Mouse (Mus musculus) layer of hippocampus, postnatal 10 days (tissue): ENCODE data around the gene Suz12. TPM values are rescaled to one million over a fixed set of nuclear protein-coding genes. Genes with fewer than 3 reads are reported as not detected.

Source experiments
- DNase-seq, 2 experiments: peaks; one replicate each; pipeline ENCODE4 v3.0.0; 2021; ENCODE audit warnings: low spot score in 2 of 2
- total RNA-seq, 2 experiments: library from RNA; stranded (reverse); gene quantifications; 2 replicates each; pipeline ENCODE4 v1.2.3; 2021

The Suz12 gene
- total RNA-seq, 2 experiments from 2014 or later = 33.0 to 37.0 TPM

DNA sequence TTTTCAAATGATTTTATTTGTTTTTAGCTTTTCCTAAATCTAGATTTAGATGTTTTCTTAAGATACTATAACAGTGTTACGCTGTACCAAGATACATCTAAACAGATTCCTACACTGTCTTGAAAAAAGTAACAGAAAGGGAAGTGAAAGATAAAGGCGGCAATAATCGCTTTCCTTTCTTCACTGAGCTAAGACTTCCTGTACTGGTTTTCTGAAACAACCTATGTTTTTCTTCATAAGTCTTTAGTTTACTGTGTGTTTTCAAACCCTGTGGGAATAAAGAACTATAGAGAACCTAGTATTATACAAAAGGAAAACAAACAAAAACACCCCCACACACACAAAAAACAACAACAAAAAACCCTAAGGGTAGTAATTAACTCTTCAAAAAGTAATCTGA lies 79.5 kb downstream of the Suz12 start:
- no peak for DNase-seq

DNA sequence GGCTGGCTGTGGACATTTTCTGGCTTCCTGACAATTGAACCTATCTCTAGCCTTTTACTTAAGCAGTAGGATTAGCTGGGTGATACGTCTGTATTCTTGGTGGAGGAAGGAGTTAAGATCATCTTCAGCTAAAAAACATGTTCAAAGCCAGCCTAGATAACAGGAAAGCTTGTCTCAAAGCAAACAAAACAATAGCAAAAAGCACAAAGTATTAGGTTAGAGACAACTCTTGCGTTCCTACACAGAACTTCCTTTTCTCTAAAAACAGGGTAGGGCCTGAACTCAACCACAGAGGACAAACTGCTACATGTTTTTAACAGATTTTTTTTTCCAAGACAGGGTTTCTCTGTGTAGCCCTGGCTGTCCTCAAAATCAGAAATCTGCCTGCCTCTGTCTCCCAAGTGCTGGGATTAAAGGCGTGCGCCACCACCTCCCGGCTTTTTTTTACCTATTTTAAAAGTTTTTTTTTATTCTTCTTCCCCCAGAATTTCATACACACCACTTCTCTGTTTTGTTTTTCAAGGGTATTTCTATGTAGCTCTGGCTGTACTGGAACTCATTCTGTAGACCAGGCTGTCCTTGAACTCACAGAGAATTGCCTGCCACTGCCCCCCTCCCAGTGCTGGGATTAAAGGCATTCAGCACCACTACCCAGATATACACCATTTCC lies 82.8 kb downstream of the Suz12 start:
- no peak for DNase-seq

- no peak for DNase-seq
Observed at GRCm38 (mm10) chr11:80077784-80078545, 85.1 kb downstream of the Suz12 start.

GRCm38 (mm10) chr11:80078831-80079230 lies 85.9 kb downstream of the Suz12 start:
- no peak for DNase-seq

DNA sequence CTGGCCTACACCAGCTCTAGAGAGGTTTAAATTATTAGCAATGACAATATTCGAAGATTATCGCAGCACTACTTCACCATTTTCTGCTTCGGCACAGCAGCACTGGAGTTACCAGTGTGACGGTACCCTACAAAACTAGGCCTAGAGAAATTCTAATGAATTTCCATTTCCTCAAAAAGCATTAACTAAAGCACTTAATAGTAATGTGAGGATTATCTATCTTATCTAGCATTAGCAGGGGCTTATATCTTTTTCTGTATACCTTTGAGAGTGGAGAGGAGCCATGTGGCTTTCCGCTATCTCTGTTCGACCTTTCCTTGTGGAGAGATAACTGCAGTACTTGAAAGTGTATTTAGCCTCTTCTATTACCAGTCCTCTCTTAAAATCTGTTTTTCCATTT lies 86.8 kb downstream of the Suz12 start:
- no peak for DNase-seq

DNA sequence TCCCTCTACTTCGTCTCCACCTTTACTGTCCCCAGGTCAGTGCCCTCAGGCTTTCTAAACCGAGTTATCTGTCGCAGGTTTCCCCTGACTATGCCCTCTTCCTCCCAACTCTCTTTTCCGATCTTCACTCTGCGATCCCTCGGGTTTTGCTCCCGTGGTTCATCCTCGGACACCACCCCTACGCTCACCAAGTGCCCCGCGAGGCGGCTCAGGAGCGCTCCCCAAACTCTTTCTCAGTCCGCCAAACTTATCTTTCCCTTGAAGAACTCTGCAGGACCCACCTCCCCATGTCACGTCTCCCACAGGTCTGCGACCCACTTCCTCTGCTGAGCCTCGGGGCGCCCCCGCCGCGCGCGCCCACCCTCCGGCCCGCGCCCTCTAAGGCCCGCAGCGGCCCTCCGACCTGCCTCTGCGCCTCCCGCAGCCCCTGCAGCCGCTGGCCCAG lies 87.5 kb downstream of the Suz12 start:
- no peak for DNase-seq

- DNase-seq = peak; percentile 86 to 95
Observed at GRCm38 (mm10) chr11:80080826-80081728, 88.2 kb downstream of the Suz12 start, which contains the start of gene Crlf3. Gene Crlf3, minus strand, starts transcription at chr11:80080991.

- no peak for DNase-seq
Observed at GRCm38 (mm10) chr11:80081786-80082319, 88.9 kb downstream of the Suz12 start.

Other genes starting within 250 kb of the Suz12 start
- gene Utp6, start 30.7 kb upstream of the Suz12 start, total RNA-seq = 10 to 100 TPM; 37.6 to 40.1 TPM
- gene Crlf3, start 87.9 kb downstream of the Suz12 start, total RNA-seq = 10 to 100 TPM; 18.0 to 18.6 TPM
- 1 to 10 TPM; 6.0 to 6.6 TPM for gene Atad5, start 96.3 kb downstream of the Suz12 start, total RNA-seq
- gene Tefm, start 149.1 kb downstream of the Suz12 start, total RNA-seq = 10 to 100 TPM; 10.7 to 10.8 TPM
- gene Adap2, start 161.0 kb downstream of the Suz12 start, total RNA-seq = 1 to 10 TPM; 8.5 to 9.7 TPM
- gene Rnf135, start 190.7 kb downstream of the Suz12 start, total RNA-seq = 1 to 10 TPM; 3.3 to 4.1 TPM
- 10 to 100 TPM; 62.2 to 64.0 TPM for gene Rhot1, start 215.9 kb downstream of the Suz12 start, total RNA-seq